25 mouse cellular contexts compared by ENCODE assay signal in genomic region chrX:31223536-31223935, GRCm38 (mm10). TPM values are rescaled to one million over a fixed set of nuclear protein-coding genes. Genes with fewer than 3 reads are reported as not detected.
"Had no signal": no experiment of that assay in that cellular context is flagged by ENCODE, and none has a peak within 500 bp of the region (broad histone marks: within the 10 kb centered on the region; RNA-seq: fewer than 3 reads in every experiment).

No protein-coding gene starts in this region.

RNA-seq across cellular contexts. Expression of gene Spin2f, which starts 30.2 kb away (rescaled TPM):
- polyA plus RNA-seq: heart, embryonic 12.5 days; heart, embryonic 13.5 days; heart, embryonic 14.5 days; heart, embryonic 15.5 days; heart, embryonic 16.5 days; heart, postnatal 0 days; hindbrain, embryonic 10.5 days; hindbrain, embryonic 11.5 days; hindbrain, embryonic 12.5 days; hindbrain, embryonic 13.5 days; hindbrain, embryonic 14.5 days; hindbrain, embryonic 15.5 days; hindbrain, embryonic 16.5 days; hindbrain, postnatal 0 days; inflammation-experienced regulatory T-cells, adult 6 months; intestine, embryonic 14.5 days; intestine, embryonic 15.5 days; intestine, embryonic 16.5 days; intestine, postnatal 0 days; kidney, adult 2 months; kidney, embryonic 14.5 days; kidney, embryonic 15.5 days; kidney, embryonic 16.5 days; kidney, postnatal 0 days; large intestine, adult 2 months had no signal
